Mouse (Mus musculus): ENCODE measurements around the gene Fnbp1.

- TF ChIP-seq CTCF (IDR thresholded peaks at IDR 0.05; ENCODE audit: borderline replicate concordance, extremely low read depth, insufficient read depth, insufficient read length) (no peak), POLR2A (IDR thresholded peaks at IDR 0.05; ENCODE audit: borderline replicate concordance, extremely low read depth, insufficient read depth, insufficient read length, poor library complexity, severe bottlenecking) (no peak)
Observed at GRCm38 (mm10) chr2:31081349-31081748, 60.5 kb downstream of the Fnbp1 start.

All from brain, embryonic 14.5 days (tissue).